Mouse (Mus musculus) frontal cortex, postnatal 14 days (tissue): ENCODE measurements at regions not wholly inside any gene's neighbourhood (a gene's known extent, or its start where the extent isn't known, plus 50 kb on each side); places are given as distances from the start of the nearest gene placed in this dataset.

Experiments used
- DNase-seq, 2 experiments: peaks; one replicate each; pipeline ENCODE4 v3.0.0; 2022; ENCODE audit warnings: low spot score in 2 of 2

- DNase-seq = no peak
Measured at GRCm38 (mm10) chr2:170294657-170295056, 133.0 kb downstream of the Bcas1 start.

GRCm38 (mm10) chr2:170291841-170292655, 135.6 kb downstream of the Bcas1 start:
- DNase-seq = no peak

- no peak for DNase-seq
Measured at GRCm38 (mm10) chr2:170289378-170289960, 138.2 kb downstream of the Bcas1 start.

GRCm38 (mm10) chr2:170288787-170289186, 138.9 kb downstream of the Bcas1 start:
- DNase-seq = no peak

- DNase-seq = no peak
Measured at GRCm38 (mm10) chr2:170288196-170288595, 139.4 kb downstream of the Bcas1 start.

GRCm38 (mm10) chr2:170287301-170287885, 139.5 kb upstream of the Zfp217 start:
- DNase-seq = peak; percentile 37

- DNase-seq = no peak
Measured at GRCm38 (mm10) chr2:170286773-170287172, 138.9 kb upstream of the Zfp217 start.

GRCm38 (mm10) chr2:170282463-170282862, 134.6 kb upstream of the Zfp217 start:
- DNase-seq = no peak

GRCm38 (mm10) chr2:170281311-170282008, 133.6 kb upstream of the Zfp217 start:
- DNase-seq = no peak

- DNase-seq = no peak
Measured at GRCm38 (mm10) chr2:170280733-170281132, 132.8 kb upstream of the Zfp217 start.

GRCm38 (mm10) chr2:170277896-170278295, 130.0 kb upstream of the Zfp217 start:
- DNase-seq = no peak

- DNase-seq = no peak
Measured at GRCm38 (mm10) chr2:170277182-170277767, 129.4 kb upstream of the Zfp217 start.

GRCm38 (mm10) chr2:170275687-170276086, 127.8 kb upstream of the Zfp217 start:
- no peak for DNase-seq

GRCm38 (mm10) chr2:170269926-170270577, 122.1 kb upstream of the Zfp217 start:
- DNase-seq = no peak

- no peak for DNase-seq
Measured at GRCm38 (mm10) chr2:170268080-170268479, 120.2 kb upstream of the Zfp217 start.

- DNase-seq = no peak
Measured at GRCm38 (mm10) chr2:170267152-170267551, 119.2 kb upstream of the Zfp217 start.

GRCm38 (mm10) chr2:170266407-170267101, 118.7 kb upstream of the Zfp217 start:
- DNase-seq = no peak

GRCm38 (mm10) chr2:170263594-170263993, 115.7 kb upstream of the Zfp217 start:
- no peak for DNase-seq

GRCm38 (mm10) chr2:170261191-170261590, 113.3 kb upstream of the Zfp217 start:
- no peak for DNase-seq

GRCm38 (mm10) chr2:170259662-170260457, 112.0 kb upstream of the Zfp217 start:
- DNase-seq = no peak
